Mouse (Mus musculus): ENCODE results near the gene Tgfbrap1.

GRCm38 (mm10) chr1:43130219-43130981, 32.0 kb upstream of the Tgfbrap1 start:
- TF ChIP-seq CTCF (IDR thresholded peaks at IDR 0.05; ENCODE audit: insufficient read depth, low read length) (no peak), POLR2A (IDR thresholded peaks at IDR 0.05; ENCODE audit: borderline replicate concordance, extremely low read depth, low read depth, low read length) (no peak)

Measured in lung, adult 2 months (tissue).